Mouse (Mus musculus): ENCODE measurements around the gene Mllt3.

DNA sequence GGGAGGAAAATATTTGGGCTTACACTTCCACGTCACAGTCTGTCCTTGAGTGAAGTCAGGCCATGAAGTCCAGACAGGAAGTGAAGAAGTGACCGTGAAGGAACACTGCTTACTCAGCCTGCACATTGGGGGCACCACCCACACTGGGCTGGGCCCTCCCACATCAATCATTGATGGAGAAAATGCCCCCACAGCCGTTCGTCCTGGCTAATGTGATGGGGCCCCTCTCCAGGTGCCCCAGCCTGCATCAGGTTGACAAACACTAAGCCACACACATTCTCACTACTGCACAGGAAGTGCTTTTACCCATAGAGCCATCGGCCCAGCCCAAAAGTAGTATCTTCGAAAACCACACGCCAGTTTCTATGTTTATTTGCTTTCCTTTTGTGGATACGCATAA lies 13.1 kb upstream of the Mllt3 start:
- TF ChIP-seq CTCF (IDR thresholded peaks at IDR 0.05; ENCODE audit: low read depth) (no peak), EP300 (IDR thresholded peaks at IDR 0.05; ENCODE audit: low read depth) (no peak)

Measured in heart, postnatal 0 days (tissue).